11 mouse cellular contexts compared by ENCODE assay signal in the genomic region with DNA sequence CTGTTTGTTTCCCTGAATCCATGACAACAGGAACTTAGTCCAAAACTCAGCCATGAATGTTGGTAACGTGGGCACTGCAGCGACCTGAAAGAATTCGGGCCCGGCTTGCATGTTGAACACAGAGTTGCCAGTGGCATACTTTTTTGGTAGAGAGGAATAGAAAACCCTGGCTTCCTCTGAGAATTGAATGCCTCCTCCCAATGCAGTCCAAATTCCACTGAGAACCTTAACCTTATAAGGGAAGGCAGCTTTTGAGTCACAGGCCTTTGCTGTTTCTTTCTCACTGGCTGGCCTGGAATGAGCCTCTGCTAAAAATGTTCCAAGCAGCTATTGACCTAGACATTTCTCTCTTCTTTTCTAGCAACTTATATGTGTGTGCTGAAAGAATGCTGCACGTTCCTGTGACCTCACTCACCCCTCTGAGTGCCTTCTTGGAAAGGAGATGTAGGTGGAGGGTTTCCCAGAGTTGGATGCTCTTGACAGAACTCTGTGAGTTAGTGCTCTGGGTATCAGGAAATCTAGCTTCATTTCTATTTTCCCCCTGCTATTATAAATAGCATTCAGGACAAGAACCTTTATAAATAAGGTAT. TPM values are rescaled to one million over a fixed set of nuclear protein-coding genes. Genes with fewer than 3 reads are reported as not detected.
DNase-seq lines count a peak whose midpoint lies in the region; ATAC-seq and TF ChIP-seq lines count a peak whose summit lies in the region.
"Had no signal": no experiment of that assay in that cellular context is flagged by ENCODE, and none has a peak within 500 bp of the region (broad histone marks: within the 10 kb centered on the region; RNA-seq: fewer than 3 reads in every experiment).

No protein-coding gene starts in this region.

- DNase-seq in kidney, adult 2 months = peak; percentile 21
- no peak for DNase-seq in kidney, adult 9 months
- no peak for DNase-seq in Patski (ENCODE audit: low read depth, low spot score)
- DNase-seq in lung, postnatal 36 days = peak; percentile 48
- no peak for DNase-seq in embryonic facial prominence, embryonic 10.5 days (ENCODE audit: low spot score)
- no peak for DNase-seq in MN1 (ENCODE audit: low spot score)
- DNase-seq: cerebellum, adult 11-12 months; liver, postnatal 0 days had no signal

- no peak overlapping the region for H3K4me2 ChIP-seq in heart, embryonic 11.5 days

- ATAC-seq in Patski = peak; percentile 86
- no peak for ATAC-seq in heart, embryonic 11.5 days (replicated peaks; ENCODE audit: insufficient number of reproducible peaks, low FRiP score, low TSS enrichment)
- ATAC-seq: liver, postnatal 0 days had no signal

- no peak for TF ChIP-seq POLR2A in kidney, adult 2 months (IDR thresholded peaks at IDR 0.05; ENCODE audit: low read depth, low read length)

- in situ Hi-C loops in Patski (cut with MboI; ENCODE audit: low pct_unique_long_range_greater_than_20kb) = no loop called here

- no peak overlapping the region for H3K4me3 ChIP-seq in kidney, adult 2 months (ENCODE audit: insufficient read depth, low read depth, low read length)
- no peak overlapping the region for H3K4me3 ChIP-seq in heart, embryonic 11.5 days (ENCODE audit: low read depth, low read length)
- no peak overlapping the region for H3K4me3 ChIP-seq in embryonic facial prominence, embryonic 10.5 days
- H3K4me3 ChIP-seq: limb, embryonic 10.5 days had no signal

- 0 out of 2 replicates have a peak, but pooled peaks cover 6% of the 10 kb centered on the region for H3K4me1 ChIP-seq in kidney, adult 2 months (ENCODE audit: control insufficient read depth, insufficient read depth, low read length)
- H3K4me1 ChIP-seq in heart, embryonic 11.5 days (ENCODE audit: control insufficient read depth, insufficient read depth, low read length) = no peaks in the 10 kb centered on the region
- 0 out of 2 replicates have a peak, but pooled peaks cover 2% of the 10 kb centered on the region for H3K4me1 ChIP-seq in embryonic facial prominence, embryonic 10.5 days
- H3K4me1 ChIP-seq: limb, embryonic 10.5 days had no signal

- CTCF ChIA-PET in Patski (lab: Charles Lee) = interaction anchor here (1.2 to 4.4 kb wide), 7 partner anchors 9 to 22 kb away, joined by 3 to 21 read pairs (median 5); partner anchors contain the start of gene Acta2

- no peak overlapping the region for H3K9ac ChIP-seq in heart, embryonic 11.5 days (ENCODE audit: low read depth, low read length)
- H3K9ac ChIP-seq: liver, postnatal 0 days had no signal

- peak overlapping the region; percentile 39 for H3K27ac ChIP-seq in kidney, adult 2 months (ENCODE audit: insufficient read depth, low read depth, low read length)
- peak overlapping the region; percentile 41; the same call in 1 of the 2 replicates for H3K27ac ChIP-seq in heart, embryonic 11.5 days (ENCODE audit: low read depth, low read length)
- no peak overlapping the region for H3K27ac ChIP-seq in embryonic facial prominence, embryonic 10.5 days (replicated peaks)
- H3K27ac ChIP-seq: limb, embryonic 10.5 days had no signal

- no peak for TF ChIP-seq CTCF in kidney, adult 2 months (conservative IDR thresholded peaks at IDR 0.05; ENCODE audit: insufficient read depth, insufficient read length, low read depth, low read length)
- TF ChIP-seq CTCF in Patski (IDR thresholded peaks at IDR 0.05) = no peak

- WGBS in kidney, adult 2 months = 38% methylated on average over 5 of the region's 5 CpGs
- WGBS in heart, embryonic 11.5 days (ENCODE audit: insufficient replicate concordance) = 51% methylated on average over 5 of the region's 5 CpGs
- 81% methylated on average over 5 of the region's 5 CpGs for WGBS in embryonic facial prominence, embryonic 10.5 days

- H3K9me3 ChIP-seq in heart, embryonic 11.5 days (replicated peaks; ENCODE audit: control insufficient read depth, low read length) = no peaks in the 10 kb centered on the region
- H3K9me3 ChIP-seq in embryonic facial prominence, embryonic 10.5 days = no peaks in the 10 kb centered on the region
- H3K9me3 ChIP-seq: limb, embryonic 10.5 days had no signal

- H3K36me3 ChIP-seq in kidney, adult 2 months (ENCODE audit: control insufficient read depth, insufficient read depth, low read length) = no peaks in the 10 kb centered on the region
- no peaks in the 10 kb centered on the region for H3K36me3 ChIP-seq in heart, embryonic 11.5 days (ENCODE audit: control insufficient read depth, insufficient read depth, low read length)
- H3K36me3 ChIP-seq in embryonic facial prominence, embryonic 10.5 days (replicated peaks) = no peaks in the 10 kb centered on the region
- H3K36me3 ChIP-seq: limb, embryonic 10.5 days had no signal

- no peaks in the 10 kb centered on the region for H3K27me3 ChIP-seq in kidney, adult 2 months (replicated peaks; ENCODE audit: control insufficient read depth, insufficient read depth, low read length)
- H3K27me3 ChIP-seq in Patski = no peaks in the 10 kb centered on the region
- H3K27me3 ChIP-seq in heart, embryonic 11.5 days (ENCODE audit: control insufficient read depth, insufficient read depth, low read length) = no peaks in the 10 kb centered on the region
- H3K27me3 ChIP-seq in embryonic facial prominence, embryonic 10.5 days (replicated peaks; ENCODE audit: low read depth, poor library complexity, severe bottlenecking) = no peaks in the 10 kb centered on the region
- H3K27me3 ChIP-seq: CH12.LX had no signal

- POLR2A ChIA-PET in Patski (lab: Charles Lee) = interaction anchor here (0.7 to 1.0 kb wide), 3 partner anchors 12 to 19 kb away, joined by 3 to 4 read pairs (median 3); no protein-coding TSS in a partner anchor

RNA-seq across cellular contexts. Expression of gene Acta2, which starts 10.3 kb away (rescaled TPM):
- 88.2 and 172 TPM in 2 replicates for polyA plus RNA-seq in kidney, adult 2 months (2012; rRNA removed)
- polyA plus RNA-seq in Patski (2021) = 787 TPM
- polyA plus RNA-seq in heart, embryonic 11.5 days (2014; fragmentation: Nextera tagmentation; extraction: Ambion mirVana) = 1,416 and 1,586 TPM in 2 replicates
- polyA plus RNA-seq in embryonic facial prominence, embryonic 10.5 days (2016; fragmentation: Nextera tagmentation; extraction: Ambion mirVana) = 18.6 and 24.2 TPM in 2 replicates

RNA-seq across cellular contexts. Expression of gene Fas, which starts 24.8 kb away (rescaled TPM):
- polyA plus RNA-seq in kidney, adult 2 months (2012; rRNA removed) = 3.7 and 4.6 TPM in 2 replicates
- polyA plus RNA-seq in Patski (2021) = 21.0 TPM
- polyA plus RNA-seq in heart, embryonic 11.5 days (2014; fragmentation: Nextera tagmentation; extraction: Ambion mirVana) = 1.6 and 2.1 TPM in 2 replicates
- 0.57 and 0.82 TPM in 2 replicates for polyA plus RNA-seq in embryonic facial prominence, embryonic 10.5 days (2016; fragmentation: Nextera tagmentation; extraction: Ambion mirVana)

Comparison
In these comparisons a context has a peak if more than half of its experiments do, and no peak if none do; other contexts are left out.
1. DNase-seq: peak in kidney, adult 2 months (single experiment) and lung, postnatal 36 days (single experiment); none in kidney, adult 9 months (single experiment), Patski (single experiment), embryonic facial prominence, embryonic 10.5 days (single experiment) and MN1 (single experiment).